ENCODE assay signal across 18 mouse cellular contexts in genomic region chr8:120317118-120317824, GRCm38 (mm10).
DNase-seq lines count a peak whose midpoint lies in the region; ATAC-seq and TF ChIP-seq lines count a peak whose summit lies in the region.
"Had no signal": no experiment of that assay in that cellular context is flagged by ENCODE, and none has a peak within 500 bp of the region (broad histone marks: within the 10 kb centered on the region; RNA-seq: fewer than 3 reads in every experiment).

No protein-coding gene starts in this region.

- peak overlapping the region; percentile 25; the same call in 1 of the 2 replicates for H3K27ac ChIP-seq in forebrain, embryonic 12.5 days
- no peak overlapping the region; the same call in 1 of the 2 replicates for H3K27ac ChIP-seq in forebrain, embryonic 14.5 days (ENCODE audit: low read depth, low read length)
- H3K27ac ChIP-seq in neural tube, embryonic 13.5 days (replicated peaks): peak overlapping the region; percentile 13; the same call in 1 of the 2 replicates
- H3K27ac ChIP-seq in neural tube, embryonic 15.5 days (replicated peaks): no peak overlapping the region
- H3K27ac ChIP-seq in embryonic facial prominence, embryonic 15.5 days (replicated peaks): peak overlapping the region; percentile 48
- no peak overlapping the region for H3K27ac ChIP-seq in limb, embryonic 14.5 days (replicated peaks; ENCODE audit: low read depth, low read length)
- H3K27ac ChIP-seq in midbrain, postnatal 0 days (ENCODE audit: low read depth, low read length): no peak overlapping the region
- H3K27ac ChIP-seq: liver, embryonic 14.5 days had no signal

- no peaks in the 10 kb centered on the region for H3K9me3 ChIP-seq in forebrain, embryonic 12.5 days
- no peaks in the 10 kb centered on the region for H3K9me3 ChIP-seq in forebrain, embryonic 14.5 days (replicated peaks; ENCODE audit: control insufficient read depth, low read length)
- no peaks in the 10 kb centered on the region for H3K9me3 ChIP-seq in neural tube, embryonic 13.5 days
- H3K9me3 ChIP-seq in neural tube, embryonic 15.5 days (replicated peaks): no peaks in the 10 kb centered on the region
- H3K9me3 ChIP-seq in embryonic facial prominence, embryonic 15.5 days (replicated peaks): no peaks in the 10 kb centered on the region
- H3K9me3 ChIP-seq in limb, embryonic 14.5 days (ENCODE audit: control insufficient read depth, low read length): no peaks in the 10 kb centered on the region
- H3K9me3 ChIP-seq in midbrain, postnatal 0 days (ENCODE audit: low read length): no peaks in the 10 kb centered on the region
- H3K9me3 ChIP-seq: G1E; hindbrain, embryonic 12.5 days had no signal

- H3K4me3 ChIP-seq in forebrain, embryonic 12.5 days (replicated peaks): no peak overlapping the region
- H3K4me3 ChIP-seq in forebrain, embryonic 14.5 days (ENCODE audit: low read depth, low read length): no peak overlapping the region
- H3K4me3 ChIP-seq in neural tube, embryonic 13.5 days: no peak overlapping the region
- H3K4me3 ChIP-seq in neural tube, embryonic 15.5 days (replicated peaks): no peak overlapping the region
- H3K4me3 ChIP-seq in embryonic facial prominence, embryonic 15.5 days (replicated peaks): no peak overlapping the region
- no peak overlapping the region for H3K4me3 ChIP-seq in limb, embryonic 14.5 days (replicated peaks; ENCODE audit: low read length)
- H3K4me3 ChIP-seq in midbrain, postnatal 0 days (ENCODE audit: low read depth, low read length): no peak overlapping the region
- H3K4me3 ChIP-seq: hindbrain, embryonic 12.5 days had no signal

- WGBS in forebrain, embryonic 12.5 days: 91% methylated on average over 21 of the region's 21 CpGs
- WGBS in forebrain, embryonic 14.5 days: 84% methylated on average over 21 of the region's 21 CpGs
- 83% methylated on average over 21 of the region's 21 CpGs for WGBS in neural tube, embryonic 13.5 days
- WGBS in neural tube, embryonic 15.5 days: 82% methylated on average over 21 of the region's 21 CpGs
- WGBS in embryonic facial prominence, embryonic 15.5 days: 73% methylated on average over 21 of the region's 21 CpGs
- 55% methylated on average over 21 of the region's 21 CpGs for WGBS in limb, embryonic 14.5 days
- 91% methylated on average over 21 of the region's 21 CpGs for WGBS in midbrain, postnatal 0 days

- H3K4me1 ChIP-seq in forebrain, embryonic 12.5 days: peaks cover 42% of the 10 kb centered on the region
- H3K4me1 ChIP-seq in forebrain, embryonic 14.5 days (ENCODE audit: control insufficient read depth, insufficient read depth, low read length): peaks cover 2% of the 10 kb centered on the region; the same call in 1 of the 2 replicates
- peaks cover 30% of the 10 kb centered on the region for H3K4me1 ChIP-seq in neural tube, embryonic 13.5 days (replicated peaks)
- H3K4me1 ChIP-seq in neural tube, embryonic 15.5 days: peaks cover 11% of the 10 kb centered on the region
- H3K4me1 ChIP-seq in embryonic facial prominence, embryonic 15.5 days: peaks cover 32% of the 10 kb centered on the region
- H3K4me1 ChIP-seq in limb, embryonic 14.5 days (ENCODE audit: control insufficient read depth, insufficient read depth, low read length): peaks cover 24% of the 10 kb centered on the region
- H3K4me1 ChIP-seq in midbrain, postnatal 0 days (ENCODE audit: insufficient read depth, low read length): no peaks in the 10 kb centered on the region

- ATAC-seq in forebrain, embryonic 12.5 days (ENCODE audit: low FRiP score): no peak
- no peak for ATAC-seq in forebrain, embryonic 14.5 days
- no peak for ATAC-seq in neural tube, embryonic 13.5 days (ENCODE audit: low read depth)
- ATAC-seq in neural tube, embryonic 15.5 days (ENCODE audit: low FRiP score): no peak
- no peak for ATAC-seq in embryonic facial prominence, embryonic 15.5 days (ENCODE audit: insufficient number of reproducible peaks, low FRiP score, low TSS enrichment, low read depth)
- peak; percentile 15; the same call in 1 of the 2 replicates for ATAC-seq in limb, embryonic 14.5 days (ENCODE audit: low FRiP score, low read depth)
- ATAC-seq in midbrain, postnatal 0 days (ENCODE audit: low FRiP score): no peak
- no peak for ATAC-seq in erythroid progenitor cell, adult 5-6 weeks (replicated peaks; ENCODE audit: low FRiP score, poor library complexity, severe bottlenecking)
- ATAC-seq: activated CD4-positive, CD25-positive, alpha-beta regulatory T cell, adult 4 months had no signal

- no peak overlapping the region for H3K9ac ChIP-seq in forebrain, embryonic 12.5 days
- no peak overlapping the region for H3K9ac ChIP-seq in forebrain, embryonic 14.5 days (ENCODE audit: low read length)
- no peak overlapping the region for H3K9ac ChIP-seq in neural tube, embryonic 13.5 days
- no peak overlapping the region for H3K9ac ChIP-seq in neural tube, embryonic 15.5 days (replicated peaks)
- no peak overlapping the region for H3K9ac ChIP-seq in embryonic facial prominence, embryonic 15.5 days
- no peak overlapping the region for H3K9ac ChIP-seq in limb, embryonic 14.5 days (ENCODE audit: low read depth, low read length, severe bottlenecking)
- no peak overlapping the region for H3K9ac ChIP-seq in midbrain, postnatal 0 days (replicated peaks; ENCODE audit: low read length, poor library complexity, severe bottlenecking)
- H3K9ac ChIP-seq: hindbrain, embryonic 12.5 days; liver, embryonic 14.5 days had no signal

- H3K27me3 ChIP-seq in forebrain, embryonic 12.5 days: peaks cover 40% of the 10 kb centered on the region
- no peaks in the 10 kb centered on the region for H3K27me3 ChIP-seq in forebrain, embryonic 14.5 days (replicated peaks; ENCODE audit: control insufficient read depth, insufficient read depth, low read length)
- no peaks in the 10 kb centered on the region; the same call in 1 of the 2 replicates for H3K27me3 ChIP-seq in neural tube, embryonic 13.5 days
- no peaks in the 10 kb centered on the region; the same call in 1 of the 2 replicates for H3K27me3 ChIP-seq in neural tube, embryonic 15.5 days (replicated peaks)
- H3K27me3 ChIP-seq in embryonic facial prominence, embryonic 15.5 days: no peaks in the 10 kb centered on the region
- H3K27me3 ChIP-seq in limb, embryonic 14.5 days (ENCODE audit: control insufficient read depth, insufficient read depth, low read length): no peaks in the 10 kb centered on the region
- H3K27me3 ChIP-seq in midbrain, postnatal 0 days (ENCODE audit: insufficient read depth, low read length): no peaks in the 10 kb centered on the region; the same call in 1 of the 2 replicates

- no peak for TF ChIP-seq POLR2A in limb, embryonic 14.5 days (IDR thresholded peaks at IDR 0.05; ENCODE audit: borderline replicate concordance, extremely low read depth, insufficient read depth, insufficient read length)

- DNase-seq in forebrain, embryonic 14.5 days (ENCODE audit: low spot score): no peak
- DNase-seq in limb, embryonic 14.5 days (ENCODE audit: low spot score): peak; percentile 52
- DNase-seq in midbrain, postnatal 0 days (ENCODE audit: low spot score): no peak
- DNase-seq: cerebellum, adult 11 months; gastrocnemius, postnatal 14 days; kidney, adult 2 months; midbrain, embryonic 14.5 days; retina, postnatal 1 day had no signal

- TF ChIP-seq CTCF in midbrain, postnatal 0 days (IDR thresholded peaks at IDR 0.05): no peak

- no peaks in the 10 kb centered on the region for H3K36me3 ChIP-seq in forebrain, embryonic 12.5 days (replicated peaks)
- no peaks in the 10 kb centered on the region for H3K36me3 ChIP-seq in forebrain, embryonic 14.5 days (ENCODE audit: control insufficient read depth, insufficient read depth, low read length)
- H3K36me3 ChIP-seq in neural tube, embryonic 13.5 days: no peaks in the 10 kb centered on the region
- H3K36me3 ChIP-seq in neural tube, embryonic 15.5 days: no peaks in the 10 kb centered on the region
- no peaks in the 10 kb centered on the region for H3K36me3 ChIP-seq in embryonic facial prominence, embryonic 15.5 days
- H3K36me3 ChIP-seq in limb, embryonic 14.5 days (ENCODE audit: control insufficient read depth, insufficient read depth, low read length): no peaks in the 10 kb centered on the region
- no peaks in the 10 kb centered on the region for H3K36me3 ChIP-seq in midbrain, postnatal 0 days (ENCODE audit: insufficient read depth, low read length)
- H3K36me3 ChIP-seq: G1E; hindbrain, embryonic 12.5 days had no signal

- H3K4me2 ChIP-seq in forebrain, embryonic 12.5 days: no peak overlapping the region
- H3K4me2 ChIP-seq in forebrain, embryonic 14.5 days (ENCODE audit: low read length): no peak overlapping the region
- no peak overlapping the region for H3K4me2 ChIP-seq in neural tube, embryonic 13.5 days
- no peak overlapping the region for H3K4me2 ChIP-seq in neural tube, embryonic 15.5 days
- no peak overlapping the region for H3K4me2 ChIP-seq in embryonic facial prominence, embryonic 15.5 days (replicated peaks)
- no peak overlapping the region for H3K4me2 ChIP-seq in limb, embryonic 14.5 days (replicated peaks; ENCODE audit: low read depth, low read length, severe bottlenecking)
- no peak overlapping the region for H3K4me2 ChIP-seq in midbrain, postnatal 0 days (ENCODE audit: low read depth, low read length, poor library complexity, severe bottlenecking)
- H3K4me2 ChIP-seq: heart, embryonic 11.5 days; hindbrain, embryonic 12.5 days had no signal

Comparison
In these comparisons a context has a peak if more than half of its experiments do, and no peak if none do; other contexts are left out.
1. H3K27ac ChIP-seq: peak in forebrain, embryonic 12.5 days (single experiment), neural tube, embryonic 13.5 days (single experiment) and embryonic facial prominence, embryonic 15.5 days (single experiment); none in forebrain, embryonic 14.5 days (single experiment), neural tube, embryonic 15.5 days (single experiment), limb, embryonic 14.5 days (single experiment) and midbrain, postnatal 0 days (single experiment).